Mouse (Mus musculus) intestine, embryonic 16.5 days (tissue): ENCODE measurements around the gene Smad1. TPM values are rescaled to one million over a fixed set of nuclear protein-coding genes. Genes with fewer than 3 reads are reported as not detected.

ENCODE experiments used
- ATAC-seq: fragments of 200-750 bp; cut with Nextera tagmentation; 2 replicates; pipeline ENCODE4 v1.8.0; 2017; ENCODE audit warnings: moderate TSS enrichment, moderate library complexity
- H3K27ac ChIP-seq: fragments of 300-500 bp; sonication (generic); 2 replicates; pipeline ENCODE4 v1.5.1; 2014; ENCODE audit warnings: mild to moderate bottlenecking, low read length
- H3K27me3 ChIP-seq: fragments of 300-500 bp; sonication (generic); replicated peaks from 2 replicates; pipeline ENCODE4 v1.6.1; 2014; ENCODE audit warnings: low read length, control low read depth, mixed read lengths; ENCODE audit not compliant: control insufficient read depth, insufficient read depth
- H3K36me3 ChIP-seq: fragments of 300-500 bp; sonication (generic); 2 replicates; pipeline ENCODE4 v1.6.1; 2014; ENCODE audit warnings: low read length, control low read depth; ENCODE audit not compliant: control insufficient read depth, insufficient read depth
- H3K4me1 ChIP-seq: fragments of 300-500 bp; sonication (generic); 2 replicates; pipeline ENCODE4 v1.6.1; 2014; ENCODE audit warnings: low read length, control low read depth, mixed read lengths; ENCODE audit not compliant: control insufficient read depth, insufficient read depth
- H3K4me2 ChIP-seq: fragments of 300-500 bp; sonication (generic); 2 replicates; pipeline ENCODE4 v1.6.1; 2014; ENCODE audit warnings: low read depth, low read length, control low read depth
- H3K4me3 ChIP-seq: fragments of 300-500 bp; sonication (generic); 2 replicates; pipeline ENCODE4 v1.5.1; 2014; ENCODE audit warnings: mild to moderate bottlenecking, low read length
- H3K9ac ChIP-seq: fragments of 300-500 bp; sonication (generic); 2 replicates; pipeline ENCODE4 v1.6.1; 2014; ENCODE audit warnings: low read depth, low read length
- H3K9me3 ChIP-seq: fragments of 300-500 bp; sonication (generic); 2 replicates; pipeline ENCODE4 v1.6.1; 2016; ENCODE audit warnings: low read length, control low read depth; ENCODE audit not compliant: control insufficient read depth
- WGBS: fragments of 180-500 bp; shearing (Covaris S2); extraction: QIAGEN DNeasy Blood & Tissue Kit; methylation state at CpG from one replicate; pipeline ENCODE4 v1.1.7; 2014; 5-methylcytosine and 5-hydroxymethylcytosine counted together
- polyA plus RNA-seq: library from polyadenylated mRNA; unstranded; fragments of >200 nt; fragmentation: Nextera tagmentation; extraction: Ambion mirVana; gene quantifications from 2 replicates; pipeline ENCODE4 v1.2.1, GENCODE M21; 2015

Smad1 gene
- polyA plus RNA-seq, 1 experiment from 2014 or later, result 33.6 TPM

- Histone ChIP-seq H3K27ac (no peak overlapping the region), H3K4me2 (no peak overlapping the region), H3K4me3 (no peak overlapping the region), H3K36me3 (no peaks in the 10 kb centered on the region), H3K9me3 (no peaks in the 10 kb centered on the region), H3K4me1 (peaks cover 30% of the 10 kb centered on the region), H3K27me3 (no peaks in the 10 kb centered on the region), H3K9ac (no peak overlapping the region)
- WGBS, result 79% methylated on average over 6 of the region's 6 CpGs
- ATAC-seq, result no peak
These were observed 13.0 kb downstream of the Smad1 start for GRCm38 (mm10) chr8:79386358-79386757.

- Histone ChIP-seq H3K27me3 (no peaks in the 10 kb centered on the region), H3K36me3 (no peaks in the 10 kb centered on the region), H3K4me2 (peak overlapping the region; percentile 24; the same call in 1 of the 2 replicates), H3K4me1 (peaks cover 29% of the 10 kb centered on the region), H3K9me3 (no peaks in the 10 kb centered on the region), H3K27ac (peak overlapping the region; percentile 2; the same call in 1 of the 2 replicates), H3K4me3 (no peak overlapping the region), H3K9ac (peak overlapping the region; percentile 12; the same call in 1 of the 2 replicates)
- ATAC-seq, result no peak
- 37% methylated on average over 25 of the region's 25 CpGs for WGBS
These were observed 14.7 kb downstream of the Smad1 start for GRCm38 (mm10) chr8:79384276-79385271.

GRCm38 (mm10) chr8:79382857-79383262, 16.5 kb downstream of the Smad1 start:
- peak overlapping the region; percentile 24; the same call in 1 of the 2 replicates for H3K4me3 ChIP-seq
- peaks cover 29% of the 10 kb centered on the region for H3K4me1 ChIP-seq
- peak overlapping the region; percentile 50 for H3K27ac ChIP-seq
- no peaks in the 10 kb centered on the region for H3K27me3 ChIP-seq
- H3K36me3 ChIP-seq, result no peaks in the 10 kb centered on the region
- H3K9ac ChIP-seq, result peak overlapping the region; percentile 46; the same call in 1 of the 2 replicates
- peak; percentile 61 for ATAC-seq
- WGBS, result 21% methylated on average over 8 of the region's 8 CpGs
- no peaks in the 10 kb centered on the region for H3K9me3 ChIP-seq
- H3K4me2 ChIP-seq, result peak overlapping the region; percentile 40

- 49% methylated on average over 6 of the region's 6 CpGs for WGBS
- Histone ChIP-seq H3K9ac (no peak overlapping the region), H3K4me3 (no peak overlapping the region), H3K9me3 (no peaks in the 10 kb centered on the region), H3K27ac (no peak overlapping the region), H3K36me3 (no peaks in the 10 kb centered on the region), H3K4me1 (peaks cover 28% of the 10 kb centered on the region), H3K27me3 (no peaks in the 10 kb centered on the region), H3K4me2 (no peak overlapping the region)
- ATAC-seq, result peak; percentile 53
These were observed 17.5 kb downstream of the Smad1 start for GRCm38 (mm10) chr8:79381771-79382170.

DNA sequence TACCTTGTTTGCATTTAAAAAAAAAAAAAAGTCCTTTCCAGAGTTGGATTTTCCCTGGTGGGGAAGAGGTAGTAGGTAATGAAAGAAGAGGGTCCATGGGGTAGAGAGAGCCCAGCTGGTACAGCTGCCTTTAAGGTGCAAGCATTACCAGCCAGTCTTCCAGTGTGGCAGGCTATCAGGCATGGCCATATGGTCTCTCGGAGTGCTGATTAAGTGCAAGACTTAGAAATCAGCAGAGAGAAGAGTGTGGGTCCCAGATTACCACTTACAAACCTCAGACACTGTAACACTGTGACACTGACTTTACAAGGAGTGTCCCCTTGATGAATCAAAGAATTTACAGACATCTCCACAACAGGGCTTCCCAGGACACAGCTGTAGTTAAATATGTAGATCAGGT, 18.9 kb downstream of the Smad1 start:
- Histone ChIP-seq H3K4me1 (peaks cover 31% of the 10 kb centered on the region), H3K36me3 (no peaks in the 10 kb centered on the region), H3K9me3 (no peaks in the 10 kb centered on the region), H3K9ac (no peak overlapping the region), H3K4me3 (no peak overlapping the region), H3K27me3 (no peaks in the 10 kb centered on the region), H3K4me2 (no peak overlapping the region), H3K27ac (no peak overlapping the region)
- ATAC-seq, result no peak
- 68% methylated on average over 1 of the region's 1 CpGs for WGBS

DNA sequence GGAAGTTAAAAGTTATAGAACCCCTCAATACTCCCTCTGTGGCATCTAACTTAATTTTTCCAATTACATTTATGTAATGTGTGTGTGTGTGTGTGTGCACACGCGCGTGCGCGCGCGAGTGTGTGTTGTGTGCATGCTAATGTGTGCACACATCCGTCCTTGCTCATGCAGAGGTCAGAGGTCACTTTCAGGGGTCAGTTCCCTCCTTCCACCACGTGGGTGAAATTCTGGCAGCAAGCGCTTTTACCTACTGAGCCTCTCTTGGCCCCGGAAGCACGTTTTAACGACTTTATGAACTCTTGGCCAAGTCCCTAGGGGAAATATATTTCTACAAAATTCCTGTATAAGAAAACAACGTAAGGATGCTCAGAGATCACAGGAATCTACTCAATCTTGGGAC, 19.3 kb downstream of the Smad1 start:
- peaks cover 35% of the 10 kb centered on the region for H3K4me1 ChIP-seq
- H3K27me3 ChIP-seq, result no peaks in the 10 kb centered on the region
- no peaks in the 10 kb centered on the region for H3K9me3 ChIP-seq
- H3K27ac ChIP-seq, result no peak overlapping the region
- no peak overlapping the region for H3K9ac ChIP-seq
- H3K4me2 ChIP-seq, result no peak overlapping the region
- WGBS, result 68% methylated on average over 14 of the region's 14 CpGs
- no peaks in the 10 kb centered on the region for H3K36me3 ChIP-seq
- H3K4me3 ChIP-seq, result no peak overlapping the region
- ATAC-seq, result no peak

- no peaks in the 10 kb centered on the region for H3K9me3 ChIP-seq
- H3K4me1 ChIP-seq, result peaks cover 30% of the 10 kb centered on the region
- H3K4me3 ChIP-seq, result no peak overlapping the region
- no peaks in the 10 kb centered on the region for H3K36me3 ChIP-seq
- no peak overlapping the region for H3K9ac ChIP-seq
- no peak overlapping the region for H3K4me2 ChIP-seq
- 67% methylated on average over 9 of the region's 9 CpGs for WGBS
- no peak for ATAC-seq
- no peak overlapping the region for H3K27ac ChIP-seq
- no peaks in the 10 kb centered on the region for H3K27me3 ChIP-seq
These were observed 22.7 kb downstream of the Smad1 start for GRCm38 (mm10) chr8:79376648-79377047.

DNA sequence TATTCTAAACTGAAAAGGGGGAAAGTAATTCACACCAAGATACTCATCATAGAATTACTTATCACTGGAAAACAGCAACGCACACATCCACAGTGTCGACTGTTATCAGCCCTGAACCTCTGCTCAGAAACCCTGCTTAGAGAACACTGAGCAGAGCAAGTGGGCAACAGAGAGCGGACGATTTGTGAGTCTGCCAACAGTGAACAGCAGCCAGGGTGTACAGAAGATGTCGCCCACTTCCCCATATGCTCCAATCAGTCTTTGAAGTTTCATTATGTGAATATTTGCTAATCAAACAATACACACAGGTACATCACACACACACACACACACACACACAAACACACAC, 23.6 kb downstream of the Smad1 start:
- no peaks in the 10 kb centered on the region for H3K27me3 ChIP-seq
- peak overlapping the region; percentile 38; the same call in 1 of the 2 replicates for H3K4me2 ChIP-seq
- no peak for ATAC-seq
- 40% methylated on average over 5 of the region's 5 CpGs for WGBS
- no peaks in the 10 kb centered on the region for H3K9me3 ChIP-seq
- peaks cover 31% of the 10 kb centered on the region for H3K4me1 ChIP-seq
- H3K36me3 ChIP-seq, result no peaks in the 10 kb centered on the region
- H3K9ac ChIP-seq, result no peak overlapping the region
- H3K27ac ChIP-seq, result peak overlapping the region; percentile 87
- no peak overlapping the region for H3K4me3 ChIP-seq

DNA sequence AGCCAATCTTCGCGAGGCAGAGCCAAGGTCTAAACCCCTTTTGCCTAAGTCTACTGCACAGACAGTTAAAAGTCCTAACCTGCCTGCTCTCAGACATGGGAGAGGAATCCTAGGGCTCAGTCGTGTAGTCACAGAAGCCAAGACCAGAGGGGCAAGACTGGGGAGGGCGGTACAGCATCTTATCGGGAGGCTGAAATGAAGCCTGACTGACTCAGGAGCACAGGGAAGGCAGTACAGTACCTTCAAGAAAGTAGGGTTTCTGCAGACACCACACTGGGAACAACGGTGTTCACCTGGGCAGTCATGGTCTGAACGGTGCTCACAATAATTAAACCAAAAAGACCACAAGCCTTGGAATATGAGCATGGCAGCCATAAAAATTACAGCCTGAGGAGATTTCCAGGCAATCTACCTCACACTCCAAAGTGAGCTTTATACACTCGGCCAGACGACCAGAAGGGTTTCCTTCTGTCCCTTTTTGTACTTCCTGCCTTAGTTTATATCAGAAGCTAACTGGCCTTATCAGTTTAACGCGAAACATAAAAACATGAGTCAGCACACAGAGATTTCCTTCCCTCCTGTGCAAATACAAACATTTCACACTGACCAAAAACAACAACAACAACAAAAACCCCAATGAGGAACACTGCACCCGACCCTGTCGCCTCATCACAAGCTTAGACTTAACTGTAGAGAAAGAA, 24.1 kb downstream of the Smad1 start:
- Histone ChIP-seq H3K9me3 (no peaks in the 10 kb centered on the region), H3K4me1 (peaks cover 31% of the 10 kb centered on the region), H3K36me3 (no peaks in the 10 kb centered on the region), H3K4me3 (peak overlapping the region; percentile 4; the same call in 1 of the 2 replicates), H3K27me3 (no peaks in the 10 kb centered on the region), H3K4me2 (peak overlapping the region; percentile 38), H3K9ac (peak overlapping the region; percentile 17), H3K27ac (peak overlapping the region; percentile 87)
- WGBS, result 45% methylated on average over 13 of the region's 13 CpGs
- peak; percentile 19; the same call in 1 of the 2 replicates for ATAC-seq
